Mouse (Mus musculus): Measurements from ENCODE around the gene Elf4.

The Elf4 gene

DNA sequence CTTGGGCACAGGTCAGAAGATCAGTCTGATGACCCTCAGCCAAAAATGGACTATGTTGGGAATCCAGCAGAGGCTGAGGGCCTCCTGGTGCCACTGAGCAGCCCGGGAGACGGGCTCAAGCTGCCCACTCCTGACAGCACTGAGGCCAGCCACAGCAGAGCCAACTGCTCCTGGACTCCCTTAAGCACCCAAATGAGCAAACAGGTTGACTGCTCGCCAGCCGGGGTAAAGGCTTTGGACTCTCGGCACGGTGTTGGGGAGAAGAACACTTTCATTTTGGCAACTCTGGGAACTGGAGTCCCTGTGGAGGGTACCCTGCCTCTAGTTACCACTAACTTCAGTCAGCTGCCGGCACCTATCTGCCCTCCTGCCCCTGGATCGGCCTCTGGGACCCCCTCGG is 95.1 kb downstream of the Elf4 start:
- no peak for DNase-seq (ENCODE audit: low read depth, low spot score)

DNA sequence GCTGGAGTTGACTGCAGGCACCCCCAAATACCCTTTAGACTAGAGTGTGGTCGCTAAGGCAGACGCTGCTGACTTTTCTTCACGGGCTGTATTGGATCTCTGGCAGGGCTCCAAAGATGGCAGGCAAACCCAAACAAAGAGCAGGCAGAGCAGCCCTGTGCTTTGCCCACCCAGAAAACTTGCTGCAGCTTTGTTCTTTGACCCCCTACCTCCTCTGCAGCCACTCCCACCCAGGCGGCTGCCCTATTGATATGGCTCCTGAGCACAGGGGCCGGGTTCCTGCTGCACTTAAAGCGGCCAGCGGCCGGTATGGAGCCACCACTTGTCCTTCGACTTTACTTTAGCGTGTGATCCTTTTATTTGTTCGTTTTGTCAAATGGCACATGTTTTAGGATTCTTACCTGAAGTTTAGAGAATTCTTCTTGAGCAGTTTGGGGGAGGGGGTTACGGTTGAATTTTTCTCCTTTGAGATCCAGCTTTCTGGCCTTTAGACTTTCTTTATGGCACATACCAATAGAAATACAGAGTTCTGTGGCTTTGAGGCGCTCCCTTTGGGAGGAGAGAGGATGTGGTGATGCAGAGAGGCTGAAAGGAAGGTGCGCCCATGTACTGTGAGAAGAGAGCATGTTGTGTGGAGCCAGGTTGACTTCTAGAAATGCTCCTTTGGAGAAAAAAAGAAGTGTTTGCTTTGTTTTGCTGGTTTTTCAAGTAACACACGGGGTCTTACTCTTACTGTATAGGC is 96.9 kb downstream of the Elf4 start:
- no peak for DNase-seq (ENCODE audit: low read depth, low spot score)

Measured in CD4-positive, CD25-positive, alpha-beta regulatory T cell, adult 2 months (primary cell).